Mouse (Mus musculus) heart, adult 2 months (tissue): ENCODE data around the gene Cacna1a. TPM values are rescaled to one million over a fixed set of nuclear protein-coding genes. Genes with fewer than 3 reads are reported as not detected.
A peak's percentile ranks its signal among the peaks of the same experiment; 100 is the strongest.

Experiments used
- DNase-seq, 2 experiments: peaks; one replicate each; pipeline ENCODE4 v3.0.0; 2021
- H3K27ac ChIP-seq: fragments of 200-600 bp; 2 replicates; pipeline ENCODE4 v1.8.1; 2022
- H3K27me3 ChIP-seq: fragments of 200-500 bp; 2 replicates; pipeline ENCODE4 v1.6.1; 2012; ENCODE audit warnings: mild to moderate bottlenecking, low read length, inconsistent platforms, mixed read lengths; ENCODE audit not compliant: control insufficient read depth, insufficient read depth
- H3K36me3 ChIP-seq: fragments of 200-500 bp; 2 replicates; pipeline ENCODE4 v1.6.1; 2012; ENCODE audit warnings: low read length, inconsistent platforms; ENCODE audit not compliant: control insufficient read depth, insufficient read depth
- H3K4me1 ChIP-seq: fragments of 200-500 bp; 2 replicates; pipeline ENCODE4 v1.6.1; 2011; ENCODE audit warnings: low read length; ENCODE audit not compliant: control insufficient read depth, insufficient read depth
- H3K4me3 ChIP-seq: fragments of 200-600 bp; 2 replicates; pipeline ENCODE4 v1.8.1; 2022
- H3K79me2 ChIP-seq: fragments of 200-500 bp; replicated peaks from 2 replicates; pipeline ENCODE4 v1.6.1; 2012; ENCODE audit warnings: mild to moderate bottlenecking, inconsistent platforms, low read length, moderate library complexity, mixed read lengths; ENCODE audit not compliant: control insufficient read depth, insufficient read depth
- H3K9ac ChIP-seq: fragments of 200-500 bp; 2 replicates; pipeline ENCODE4 v1.6.1; 2012; ENCODE audit warnings: low read depth, mild to moderate bottlenecking, control low read depth, inconsistent platforms, low read length, mixed read lengths
- CTCF ChIP-seq: fragments of 200-600 bp; IDR thresholded peaks from 2 replicates; pipeline ENCODE4 v1.8.1; 2022; ENCODE audit warnings: antibody characterized with exemption, mild to moderate bottlenecking, moderate library complexity
- EP300 ChIP-seq: fragments of 200-500 bp; IDR thresholded peaks from 2 replicates; pipeline ENCODE4 v1.6.1; 2011; ENCODE audit warnings: low read depth, low read length, control low read depth; ENCODE audit not compliant: insufficient read depth
- POLR2A ChIP-seq: fragments of 200-500 bp; IDR thresholded peaks from 2 replicates; pipeline ENCODE4 v1.6.1; 2011; ENCODE audit warnings: mild to moderate bottlenecking, low read depth, low read length, control low read depth; ENCODE audit not compliant: insufficient read depth
- WGBS: fragments of 180-500 bp; shearing (Covaris S2); methylation state at CpG from one replicate; pipeline ENCODE4 v1.1.7; 2018; 5-methylcytosine and 5-hydroxymethylcytosine counted together
- intact Hi-C: fragments of 180-260 bp; cut with DNase I; formaldehyde crosslinking; loops from one replicate; pipeline ENCODE4 v1.15.1; 2025
- polyA plus RNA-seq: library from polyadenylated mRNA; depleted of rRNA; stranded (reverse); fragments of >200 nt; gene quantifications from 2 replicates; pipeline ENCODE4 v1.2.3, GENCODE M21; 2012
- total RNA-seq, 2 experiments: library from RNA; stranded (reverse); gene quantifications; 2 replicates each; pipeline ENCODE4 v1.2.3; 2021

Gene Cacna1a
- total and polyA plus RNA-seq, 3 experiments: 2.5 to 4.4 (median 2.7) TPM

DNA sequence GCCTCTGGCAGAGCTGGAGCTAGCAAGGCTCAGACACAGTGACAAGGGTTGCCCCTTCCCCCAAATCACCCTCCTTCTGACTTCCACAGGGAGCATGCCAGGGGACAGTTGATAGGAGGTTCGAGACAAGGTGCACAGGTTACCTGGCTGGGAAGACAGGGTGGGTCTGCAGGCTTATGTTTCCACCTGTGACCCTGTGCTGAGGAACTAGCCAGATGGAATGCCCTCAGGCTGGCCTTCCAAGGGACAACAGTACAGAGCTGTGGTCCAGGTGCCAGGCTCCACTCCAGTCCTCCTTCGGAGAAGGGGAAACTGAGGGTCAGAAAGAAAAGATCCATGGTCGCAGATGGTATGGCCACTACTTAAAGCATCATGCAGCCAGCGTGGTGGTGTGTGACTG lies 165.4 kb downstream of the Cacna1a start:
- Histone ChIP-seq H3K27ac (no peak overlapping the region), H3K79me2 (no peaks in the 10 kb centered on the region), H3K27me3 (no peaks in the 10 kb centered on the region), H3K9ac (no peak overlapping the region), H3K4me1 (no peaks in the 10 kb centered on the region), H3K4me3 (no peak overlapping the region), H3K36me3 (no peaks in the 10 kb centered on the region)
- no peak for DNase-seq
- TF ChIP-seq POLR2A: no peak
- TF ChIP-seq CTCF: no peak
- no peak for TF ChIP-seq EP300
- 73% methylated on average over 4 of the region's 4 CpGs for WGBS
- intact Hi-C loops: loop anchor here (1.0 kb wide), 1 partner anchor 190 kb away; no protein-coding TSS in a partner anchor

DNA sequence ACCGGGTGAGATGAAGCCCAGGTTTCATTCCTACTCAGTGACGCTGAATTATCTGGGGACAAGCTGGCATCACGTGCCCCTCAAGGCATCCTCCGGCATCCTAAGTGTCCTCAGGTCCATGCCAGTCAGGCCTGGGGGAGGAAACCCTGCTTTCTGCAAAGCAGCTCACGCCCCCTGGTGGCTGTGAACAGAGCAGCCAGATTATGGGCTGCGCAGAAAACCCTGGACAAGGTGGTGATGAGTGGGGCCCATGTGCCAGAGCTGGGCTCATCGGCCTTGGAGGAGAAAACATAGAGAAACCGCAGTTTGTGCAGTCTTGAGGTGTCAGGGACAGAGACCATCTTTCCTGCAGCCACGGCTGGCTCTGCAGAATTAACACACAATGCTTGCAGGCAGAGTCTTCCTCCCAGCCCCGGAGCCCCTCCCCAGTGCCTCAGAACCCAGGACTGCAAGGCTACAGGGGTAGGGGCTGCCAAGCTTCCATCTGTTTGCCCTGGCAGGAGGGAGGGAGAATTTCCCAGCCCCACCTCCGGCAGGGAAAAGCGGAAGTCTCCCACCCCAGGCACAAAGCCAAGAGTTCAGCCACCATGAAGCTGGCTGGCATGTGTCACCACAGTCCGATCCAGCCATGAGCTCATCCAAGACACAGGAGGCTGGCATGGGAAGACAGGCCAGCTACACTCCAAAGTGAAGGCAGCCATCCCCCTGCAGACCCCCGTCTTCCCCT lies 166.2 kb downstream of the Cacna1a start:
- intact Hi-C loops: loop anchor here (1.0 to 5.0 kb wide), 2 partner anchors 191 to 262 kb away; no protein-coding TSS in a partner anchor
- peak; percentile 39 to 63 for DNase-seq
- Histone ChIP-seq H3K79me2 (no peaks in the 10 kb centered on the region), H3K9ac (no peak overlapping the region), H3K4me3 (no peak overlapping the region), H3K36me3 (no peaks in the 10 kb centered on the region), H3K27me3 (peaks cover 2% of the 10 kb centered on the region), H3K4me1 (no peaks in the 10 kb centered on the region), H3K27ac (no peak overlapping the region)
- TF ChIP-seq POLR2A (no peak), EP300 (no peak), CTCF (peak; percentile 84)
- 27% methylated on average over 14 of the region's 14 CpGs for WGBS

GRCm38 (mm10) chr8:84555269-84555668 lies 167.0 kb downstream of the Cacna1a start:
- H3K9ac ChIP-seq: no peak overlapping the region
- no peak for TF ChIP-seq POLR2A
- TF ChIP-seq EP300: no peak
- no peaks in the 10 kb centered on the region for H3K79me2 ChIP-seq
- peaks cover 3% of the 10 kb centered on the region for H3K27me3 ChIP-seq
- DNase-seq: no peak
- no peaks in the 10 kb centered on the region for H3K4me1 ChIP-seq
- H3K36me3 ChIP-seq: no peaks in the 10 kb centered on the region
- no peak overlapping the region for H3K4me3 ChIP-seq
- WGBS: 80% methylated on average over 7 of the region's 7 CpGs
- H3K27ac ChIP-seq: no peak overlapping the region
- intact Hi-C loops: loop anchor here (5.0 kb wide), 1 partner anchor 263 kb away; no protein-coding TSS in a partner anchor

DNA sequence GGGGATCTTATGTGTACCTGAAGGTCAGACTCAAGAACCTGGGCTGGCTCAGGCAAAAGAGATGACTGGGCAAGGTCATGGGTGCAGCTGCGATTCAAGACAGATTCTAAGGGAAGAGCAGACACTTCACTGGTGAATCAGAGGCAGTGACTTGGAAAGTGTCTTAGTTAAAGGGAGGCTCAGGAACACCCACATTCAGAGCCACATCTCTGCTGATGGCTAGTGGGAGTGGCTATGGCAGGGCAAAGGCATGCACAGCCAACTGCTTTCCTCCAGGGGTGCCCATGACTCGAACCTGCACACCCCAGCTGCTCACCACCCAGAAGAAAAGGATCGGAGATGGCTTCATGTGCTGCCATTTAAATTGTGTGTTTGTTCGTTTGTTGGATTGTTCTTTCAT lies 169.7 kb downstream of the Cacna1a start:
- Histone ChIP-seq H3K9ac (no peak overlapping the region), H3K4me3 (no peak overlapping the region), H3K79me2 (no peaks in the 10 kb centered on the region), H3K27me3 (peaks cover 3% of the 10 kb centered on the region), H3K4me1 (no peaks in the 10 kb centered on the region), H3K36me3 (no peaks in the 10 kb centered on the region), H3K27ac (no peak overlapping the region)
- WGBS: 76% methylated on average over 4 of the region's 4 CpGs
- intact Hi-C loops: loop anchor here (5.0 kb wide), 1 partner anchor 266 kb away; no protein-coding TSS in a partner anchor
- TF ChIP-seq CTCF: no peak
- no peak for TF ChIP-seq POLR2A
- TF ChIP-seq EP300: no peak
- DNase-seq: no peak

DNA sequence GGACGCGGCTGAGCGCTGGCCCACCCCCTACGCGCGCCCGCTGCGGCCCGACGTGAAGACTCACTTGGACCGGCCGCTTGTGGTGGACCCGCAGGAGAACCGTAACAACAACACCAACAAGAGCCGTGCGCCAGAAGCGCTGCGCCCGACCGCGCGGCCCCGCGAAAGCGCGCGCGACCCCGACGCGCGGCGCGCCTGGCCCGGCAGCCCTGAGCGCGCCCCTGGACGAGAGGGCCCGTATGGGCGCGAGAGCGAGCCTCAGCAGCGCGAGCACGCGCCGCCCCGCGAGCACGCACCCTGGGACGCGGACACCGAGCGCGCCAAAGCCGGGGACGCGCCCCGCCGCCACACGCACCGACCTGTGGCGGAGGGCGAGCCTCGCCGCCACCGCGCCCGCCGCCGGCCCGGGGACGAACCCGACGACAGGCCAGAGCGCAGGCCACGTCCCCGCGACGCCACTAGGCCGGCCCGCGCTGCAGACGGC lies 170.9 kb downstream of the Cacna1a start:
- Histone ChIP-seq H3K27me3 (peaks cover 3% of the 10 kb centered on the region), H3K36me3 (no peaks in the 10 kb centered on the region), H3K4me3 (no peak overlapping the region), H3K4me1 (no peaks in the 10 kb centered on the region), H3K79me2 (no peaks in the 10 kb centered on the region), H3K9ac (0 out of 2 replicates have a peak overlapping the region, but pooled peaks have one; percentile 29), H3K27ac (no peak overlapping the region)
- TF ChIP-seq POLR2A (no peak), EP300 (no peak), CTCF (no peak)
- intact Hi-C loops: loop anchor here (5.0 kb wide), 1 partner anchor 267 kb away; no protein-coding TSS in a partner anchor
- no peak for DNase-seq
- WGBS: 4% methylated on average over 80 of the region's 84 CpGs

DNA sequence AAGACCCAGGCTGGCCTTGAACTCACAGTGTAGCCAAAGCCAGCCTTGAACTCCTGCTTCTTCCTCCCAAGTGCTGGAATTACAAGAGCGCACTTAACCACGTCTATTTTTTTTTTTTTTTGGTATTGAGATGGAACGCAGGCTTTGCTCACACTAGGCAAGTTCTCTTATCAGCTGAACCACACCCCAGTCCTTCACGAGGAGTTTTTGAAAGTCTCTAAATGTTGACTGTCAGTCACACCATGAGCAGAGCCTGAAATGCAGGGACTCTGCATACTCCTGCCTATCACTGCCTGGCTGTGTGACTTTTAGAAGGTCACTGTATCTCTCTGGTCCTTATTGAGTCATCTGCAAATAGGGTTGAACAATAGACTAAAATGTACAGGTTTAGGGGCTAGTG lies 173.5 kb downstream of the Cacna1a start:
- H3K27ac ChIP-seq: no peak overlapping the region
- no peaks in the 10 kb centered on the region for H3K36me3 ChIP-seq
- TF ChIP-seq CTCF (no peak), POLR2A (no peak), EP300 (no peak)
- no peak overlapping the region for H3K4me3 ChIP-seq
- H3K27me3 ChIP-seq: peaks cover 3% of the 10 kb centered on the region
- no peak for DNase-seq
- H3K4me1 ChIP-seq: no peaks in the 10 kb centered on the region
- WGBS: 49% methylated on average over 4 of the region's 4 CpGs
- intact Hi-C loops: no loop called here
- H3K9ac ChIP-seq: no peak overlapping the region
- H3K79me2 ChIP-seq: no peaks in the 10 kb centered on the region
